In the genomic region with DNA sequence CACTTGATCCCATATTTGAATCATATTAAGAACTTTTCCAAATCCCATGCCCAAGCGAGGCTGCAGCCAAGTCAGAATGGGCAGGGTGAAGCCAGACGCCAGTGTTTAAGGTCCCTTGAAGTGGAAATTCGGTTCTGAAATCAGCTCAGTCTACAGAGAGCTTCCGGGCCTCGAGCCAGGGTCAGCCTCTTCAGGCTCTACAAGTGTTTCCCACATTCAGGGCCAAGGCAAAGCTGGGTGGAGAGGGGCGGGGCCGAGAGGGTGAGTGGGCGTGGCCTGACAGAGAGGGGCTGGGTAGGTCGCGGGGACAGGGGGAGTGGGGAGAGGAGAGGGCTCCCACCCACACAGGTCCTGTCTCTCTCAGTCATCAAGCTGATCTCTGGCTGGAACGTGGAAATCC, we compare ENCODE assay signal across 9 mouse cellular contexts. TPM values are rescaled to one million over a fixed set of nuclear protein-coding genes. Genes with fewer than 3 reads are reported as not detected.
DNase-seq lines count a peak whose midpoint lies in the region; ATAC-seq and TF ChIP-seq lines count a peak whose summit lies in the region.
"Had no signal": no experiment of that assay in that cellular context is flagged by ENCODE, and none has a peak within 500 bp of the region (broad histone marks: within the 10 kb centered on the region; RNA-seq: fewer than 3 reads in every experiment).

No protein-coding gene starts in this region.

- 38% methylated on average over 11 of the region's 11 CpGs for WGBS in hindbrain, embryonic 10.5 days
- 37% methylated on average over 11 of the region's 11 CpGs for WGBS in hindbrain, embryonic 11.5 days

- no peaks in the 10 kb centered on the region for H3K9me3 ChIP-seq in hindbrain, embryonic 10.5 days
- H3K9me3 ChIP-seq in hindbrain, embryonic 11.5 days (ENCODE audit: control insufficient read depth, low read length) = no peaks in the 10 kb centered on the region
- no peaks in the 10 kb centered on the region for H3K9me3 ChIP-seq in ES-E14 (ENCODE audit: control insufficient read depth, insufficient read depth, low read depth, low read length)

- H3K4me1 ChIP-seq in hindbrain, embryonic 10.5 days (replicated peaks) = peaks cover 20% of the 10 kb centered on the region
- no peaks in the 10 kb centered on the region for H3K4me1 ChIP-seq in hindbrain, embryonic 11.5 days (replicated peaks; ENCODE audit: control insufficient read depth, insufficient read depth, low read length)
- peaks cover 0 to 21% of the 10 kb centered on the region in 2 experiments; a peak in 2 of 4 replicates for H3K4me1 ChIP-seq in ES-E14 (ENCODE audit: control insufficient read depth in 2 of 2, insufficient read depth in 2 of 2, low read length in 2 of 2, poor library complexity in 1 of 2)

- intact Hi-C loops in heart, postnatal 36 days (cut with DNase I) = no loop called here

- DNase-seq in hindbrain, embryonic 10.5 days (ENCODE audit: low spot score) = peak; percentile 10
- DNase-seq in hindbrain, embryonic 11.5 days (ENCODE audit: low spot score) = no peak
- peak; percentile 43 for DNase-seq in ES-E14 (ENCODE audit: low read depth, low spot score)
- peak; percentile 38 for DNase-seq in embryo, embryonic 9.5 days (ENCODE audit: extremely low spot score)
- peak; percentile 47 for DNase-seq in heart, postnatal 36 days
- peak; percentile 15 for DNase-seq in right cerebral cortex, postnatal 25 days
- no peak for DNase-seq in thymus, postnatal 14 days
- DNase-seq in kidney, adult 11 months = no peak

- H3K9ac ChIP-seq in hindbrain, embryonic 11.5 days (ENCODE audit: low read depth, low read length) = no peak overlapping the region
- H3K9ac ChIP-seq in ES-E14 (ENCODE audit: insufficient read depth, low read depth, low read length, poor library complexity, severe bottlenecking) = no peak overlapping the region

- in situ Hi-C loops in ES-E14 (cut with MboI; ENCODE audit: low sequenced_read_pairs in 2 of 2, unreplicated experiment in 2 of 2) = no loop called here

- peaks cover 3% of the 10 kb centered on the region; the same call in 1 of the 2 replicates for H3K27me3 ChIP-seq in hindbrain, embryonic 10.5 days (ENCODE audit: insufficient read depth, poor library complexity, severe bottlenecking)
- H3K27me3 ChIP-seq in hindbrain, embryonic 11.5 days (ENCODE audit: control insufficient read depth, insufficient read depth, low read length) = 0 out of 2 replicates have a peak, but pooled peaks cover 2% of the 10 kb centered on the region
- H3K27me3 ChIP-seq: Patski had no signal

- H3K36me3 ChIP-seq in hindbrain, embryonic 10.5 days = no peaks in the 10 kb centered on the region
- H3K36me3 ChIP-seq in hindbrain, embryonic 11.5 days (ENCODE audit: control insufficient read depth, insufficient read depth, low read length) = no peaks in the 10 kb centered on the region
- H3K36me3 ChIP-seq in ES-E14 (ENCODE audit: control insufficient read depth, insufficient read depth, low read length, poor library complexity, severe bottlenecking) = no peaks in the 10 kb centered on the region

- ATAC-seq in hindbrain, embryonic 11.5 days (ENCODE audit: low FRiP score) = no peak
- ATAC-seq: Patski had no signal

- 0 out of 2 replicates have a peak overlapping the region, but pooled peaks have one; percentile 23 for H3K27ac ChIP-seq in hindbrain, embryonic 10.5 days
- no peak overlapping the region for H3K27ac ChIP-seq in hindbrain, embryonic 11.5 days (ENCODE audit: low read depth, low read length)
- H3K27ac ChIP-seq in ES-E14 (ENCODE audit: insufficient read depth, low read depth, low read length, poor library complexity, severe bottlenecking) = no peak overlapping the region

- no peak overlapping the region; the same call in 1 of the 2 replicates for H3K4me2 ChIP-seq in hindbrain, embryonic 11.5 days (replicated peaks; ENCODE audit: low read depth, low read length)

- 0 out of 2 replicates have a peak overlapping the region, but pooled peaks have one; percentile 9 for H3K4me3 ChIP-seq in hindbrain, embryonic 10.5 days
- H3K4me3 ChIP-seq in hindbrain, embryonic 11.5 days (ENCODE audit: low read depth, low read length) = no peak overlapping the region
- peak overlapping the region; percentile 33 to 42; a peak in 2 of 4 replicates for H3K4me3 ChIP-seq in ES-E14 (ENCODE audit: insufficient read depth in 1 of 2, low read depth in 1 of 2, low read length in 2 of 2, poor library complexity in 1 of 2, severe bottlenecking in 1 of 2)

TF ChIP-seq in ES-E14, 5 proteins besides CTCF, POLR2A, EP300 and RAD21:
- no peak for TF ChIP-seq ZNF384 (IDR thresholded peaks at IDR 0.05; ENCODE audit: low read depth, low read length)
- TF ChIP-seq ZC3H11A (IDR thresholded peaks at IDR 0.05; ENCODE audit: borderline replicate concordance, low read depth, low read length) = no peak

RNA-seq across cellular contexts. Expression of a gene that starts 38.4 kb away (rescaled TPM):
- polyA plus RNA-seq in hindbrain, embryonic 10.5 days (2016; fragmentation: Nextera tagmentation; extraction: Ambion mirVana) = not detected in 2 replicates
- polyA plus RNA-seq in hindbrain, embryonic 11.5 days (2014; fragmentation: Nextera tagmentation; extraction: Ambion mirVana) = 0.22 and 0.25 TPM in 2 replicates
- total RNA-seq in ES-E14 (2012; rRNA removed) = 0.85 and 0.95 TPM in 2 replicates
- under 1 TPM; 0.86 to 0.95 TPM for total RNA-seq in heart, postnatal 36 days (2021)

RNA-seq across cellular contexts. Expression of a gene that starts 57.6 kb away (rescaled TPM):
- 283 and 352 TPM in 2 replicates for polyA plus RNA-seq in hindbrain, embryonic 10.5 days (2016; fragmentation: Nextera tagmentation; extraction: Ambion mirVana)
- 390 and 420 TPM in 2 replicates for polyA plus RNA-seq in hindbrain, embryonic 11.5 days (2014; fragmentation: Nextera tagmentation; extraction: Ambion mirVana)
- total RNA-seq in ES-E14 (2012; rRNA removed) = 167 and 178 TPM in 2 replicates
- 10 to 100 TPM; 37.1 to 45.6 TPM for total RNA-seq in heart, postnatal 36 days (2021)

Comparison
In these comparisons a context has a peak if more than half of its experiments do, and no peak if none do; other contexts are left out.
1. DNase-seq: peak in hindbrain, embryonic 10.5 days (single experiment), ES-E14 (single experiment), embryo, embryonic 9.5 days (single experiment), heart, postnatal 36 days (2 of 2) and right cerebral cortex, postnatal 25 days (single experiment); none in hindbrain, embryonic 11.5 days (single experiment), thymus, postnatal 14 days (single experiment) and kidney, adult 11 months (single experiment).